Mouse (Mus musculus) embryonic fibroblast, embryonic 13.5 days (primary cell): Measurements from ENCODE around the gene Spata1.

Experiments used
- CTCF ChIP-seq: IDR thresholded peaks from 2 replicates; pipeline ENCODE4 v1.5.1; 2011; ENCODE audit warnings: mild to moderate bottlenecking, control low read depth, low read length, moderate library complexity, borderline replicate concordance; ENCODE audit not compliant: insufficient read depth
- POLR2A ChIP-seq: IDR thresholded peaks from 2 replicates; pipeline ENCODE4 v1.6.1; 2011; ENCODE audit warnings: low read depth, mild to moderate bottlenecking, control low read depth, low read length, moderate library complexity

GRCm38 (mm10) chr3:146443380-146443779 lies 56.2 kb downstream of the Spata1 start:
- no peak for TF ChIP-seq CTCF
- no peak for TF ChIP-seq POLR2A
